Mouse (Mus musculus) pancreas, adult 10 weeks (tissue): Measurements from ENCODE around the gene Olfr1278. TPM values are rescaled to one million over a fixed set of nuclear protein-coding genes. Genes with fewer than 3 reads are reported as not detected.

Experiments used
- polyA plus RNA-seq: library from polyadenylated mRNA; stranded (reverse); fragments of 350-450 nt; fragmentation: Illumina TruSeq; extraction: RNeasy Lipid Tissue Mini Kit (QIAGEN cat#74804); gene quantifications from one replicate; pipeline ENCODE4 v1.2.3, GENCODE M21; 2015; ENCODE audit warnings: low read depth, low replicate concordance; ENCODE audit not compliant: insufficient read depth

Gene Olfr1278
- polyA plus RNA-seq, result not detected

GRCm38 (mm10) chr2:111289836-111290235, at the start of gene Olfr1278:
Gene Olfr1278, plus strand, starts transcription at chr2:111290136.

DNA sequence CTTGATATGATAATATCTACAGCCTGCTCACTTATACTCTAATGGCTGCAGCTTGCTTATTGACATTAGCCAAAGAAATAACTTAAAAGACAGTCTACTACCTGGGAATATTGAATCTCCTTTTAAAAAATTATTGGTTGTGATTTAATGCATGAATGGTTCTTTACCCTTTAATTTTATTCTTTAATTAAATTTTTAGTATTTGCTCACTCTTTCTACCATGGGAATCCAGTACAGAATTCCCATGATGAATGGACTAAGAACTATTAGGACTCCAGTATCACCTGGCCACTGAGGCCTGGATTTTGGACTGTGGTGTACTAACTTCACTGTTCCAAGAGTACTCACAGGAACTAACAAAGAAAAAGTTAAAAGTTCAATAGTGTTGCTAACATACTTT, 35.7 kb upstream of the Olfr1278 start, which contains the start of gene Olfr1276:
Gene Olfr1276, plus strand, starts transcription at position 301 of the 400 bp plus-strand sequence.

GRCm38 (mm10) chr2:111274006-111274405, 15.9 kb upstream of the Olfr1278 start, which contains the start of gene Olfr1277:
Gene Olfr1277, minus strand, starts transcription at chr2:111274106.

DNA sequence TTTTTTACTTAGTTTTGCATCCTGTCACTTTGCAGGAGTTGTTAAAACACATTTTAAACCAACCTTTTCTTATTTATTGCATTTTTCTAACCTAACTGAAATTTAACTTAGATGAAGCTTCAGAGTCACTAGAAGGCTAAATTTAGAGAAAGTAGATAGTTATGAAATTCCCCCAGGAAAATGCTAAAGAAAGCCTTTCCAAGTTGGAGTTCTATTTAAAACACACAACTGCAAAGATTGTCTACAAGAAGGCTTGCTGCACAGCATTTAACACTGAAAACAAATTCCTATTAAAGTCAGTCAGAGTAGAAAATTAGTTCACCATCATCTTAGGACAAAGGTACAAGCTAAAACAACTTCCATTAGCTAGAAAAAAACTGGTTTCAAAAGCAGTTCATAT, 10.4 kb downstream of the Olfr1278 start, which contains the start of gene Olfr1279:
Gene Olfr1279, plus strand, starts transcription at position 262 of the 400 bp plus-strand sequence.

DNA sequence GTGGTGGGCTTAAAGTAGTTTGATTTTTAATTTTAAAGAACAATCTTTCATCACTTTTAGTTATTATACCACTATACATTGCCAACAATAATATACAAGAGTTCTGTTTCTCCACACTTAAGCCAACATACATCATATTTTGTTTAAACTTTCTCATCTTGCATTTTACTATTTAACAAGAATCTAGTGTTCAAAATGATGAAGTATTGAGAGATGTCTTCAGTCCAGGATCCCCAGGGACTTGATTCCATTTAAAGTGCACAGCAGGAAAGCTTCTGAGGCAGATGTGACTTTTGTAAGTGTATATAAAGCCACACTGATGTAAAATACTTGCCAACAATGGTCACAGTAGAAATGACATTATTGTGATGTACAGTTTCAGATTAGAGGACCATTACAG, 23.8 kb downstream of the Olfr1278 start, which contains the start of gene Olfr1280:
Gene Olfr1280, plus strand, starts transcription at position 301 of the 400 bp plus-strand sequence.

DNA sequence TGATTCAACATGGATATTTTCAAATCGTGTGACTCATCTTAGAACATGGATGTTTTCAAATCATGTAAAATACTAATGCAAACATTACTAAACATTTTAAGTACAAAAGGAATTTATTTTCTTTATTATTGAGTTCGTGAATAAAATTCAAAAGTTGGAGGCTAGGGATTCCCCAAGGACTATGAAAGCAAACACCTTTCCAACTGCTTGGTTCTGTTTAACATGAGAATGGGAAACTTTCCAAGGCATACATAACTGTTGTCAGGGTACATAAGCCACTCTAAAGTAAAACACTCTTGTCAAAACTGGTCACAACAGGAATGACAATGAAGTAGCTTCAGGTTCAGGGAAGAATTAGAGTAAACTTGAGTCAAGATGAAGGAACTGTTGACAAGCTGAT, 36.3 kb downstream of the Olfr1278 start, which contains the start of gene Olfr1281:
Gene Olfr1281, plus strand, starts transcription at position 301 of the 400 bp plus-strand sequence.

GRCm38 (mm10) chr2:111335976-111336375, 46.0 kb downstream of the Olfr1278 start, which contains the start of gene Olfr1282:
Gene Olfr1282, minus strand, starts transcription at chr2:111336076.

Other genes with a start within 250 kb of the Olfr1278 start
- not detected for gene Gm13941, start 184.2 kb upstream of the Olfr1278 start, polyA plus RNA-seq
- not detected for gene Gm15130, start 137.2 kb upstream of the Olfr1278 start, polyA plus RNA-seq
- not detected for gene 4930430A15Rik, start 60.5 kb upstream of the Olfr1278 start, polyA plus RNA-seq
- not detected for gene Olfr1275, start 54.9 kb upstream of the Olfr1278 start, polyA plus RNA-seq
- not detected for gene Olfr1276, start 35.6 kb upstream of the Olfr1278 start, polyA plus RNA-seq
- gene Olfr1277, start 16.0 kb upstream of the Olfr1278 start, polyA plus RNA-seq, result not detected
- not detected for gene Olfr1279, start 10.5 kb downstream of the Olfr1278 start, polyA plus RNA-seq
- not detected for gene Olfr1280, start 23.9 kb downstream of the Olfr1278 start, polyA plus RNA-seq
- not detected for gene Olfr1281, start 36.4 kb downstream of the Olfr1278 start, polyA plus RNA-seq
- not detected for gene Olfr1282, start 45.9 kb downstream of the Olfr1278 start, polyA plus RNA-seq
- gene Olfr1283, start 76.7 kb downstream of the Olfr1278 start, polyA plus RNA-seq, result not detected
- not detected for gene Olfr1284, start 85.4 kb downstream of the Olfr1278 start, polyA plus RNA-seq
- not detected for gene Olfr1286, start 133.0 kb downstream of the Olfr1278 start, polyA plus RNA-seq
- gene Olfr1287, start 159.0 kb downstream of the Olfr1278 start, polyA plus RNA-seq, result not detected
- gene Olfr1288, start 184.0 kb downstream of the Olfr1278 start, polyA plus RNA-seq, result not detected
- not detected for gene Olfr1289, start 190.7 kb downstream of the Olfr1278 start, polyA plus RNA-seq
- not detected for gene Olfr1290, start 203.7 kb downstream of the Olfr1278 start, polyA plus RNA-seq
- not detected for gene Olfr1291-ps1, start 207.0 kb downstream of the Olfr1278 start, polyA plus RNA-seq
- not detected for gene Olfr1293-ps, start 235.1 kb downstream of the Olfr1278 start, polyA plus RNA-seq